Mouse (Mus musculus) stomach, postnatal 0 days (tissue): Measurements from ENCODE around the gene Sh3kbp1. TPM values are rescaled to one million over a fixed set of nuclear protein-coding genes. Genes with fewer than 3 reads are reported as not detected.

Experiments used
- ATAC-seq: fragments of 200-750 bp; cut with Nextera tagmentation; 2 replicates; pipeline ENCODE4 v1.8.0; 2017; ENCODE audit not compliant: low FRiP score, low TSS enrichment
- DNase-seq: peaks from one replicate; pipeline ENCODE4 v3.0.0-alpha.2; 2016; ENCODE audit warnings: low spot score
- H3K27ac ChIP-seq: fragments of 300-500 bp; sonication (generic); replicated peaks from 2 replicates; pipeline ENCODE4 v1.5.1; 2014; ENCODE audit warnings: mild to moderate bottlenecking, control low read depth
- H3K27me3 ChIP-seq: fragments of 300-500 bp; sonication (generic); 2 replicates; pipeline ENCODE4 v1.6.1; 2014; ENCODE audit warnings: low read length; ENCODE audit not compliant: control insufficient read depth, insufficient read depth
- H3K36me3 ChIP-seq: fragments of 300-500 bp; sonication (generic); 2 replicates; pipeline ENCODE4 v1.6.1; 2014; ENCODE audit warnings: low read length, mixed read lengths; ENCODE audit not compliant: control insufficient read depth, insufficient read depth
- H3K4me1 ChIP-seq: fragments of 300-500 bp; sonication (generic); replicated peaks from 2 replicates; pipeline ENCODE4 v1.6.1; 2014; ENCODE audit warnings: antibody characterized with exemption; ENCODE audit not compliant: control insufficient read depth, insufficient read depth
- H3K4me2 ChIP-seq: fragments of 300-500 bp; sonication (generic); replicated peaks from 2 replicates; pipeline ENCODE4 v1.6.1; 2014; ENCODE audit warnings: low read depth, mild to moderate bottlenecking, control low read depth, moderate library complexity
- H3K4me3 ChIP-seq: fragments of 300-500 bp; sonication (generic); 2 replicates; pipeline ENCODE4 v1.5.1; 2014; ENCODE audit warnings: low read depth, low read length, control low read depth
- H3K9ac ChIP-seq: fragments of 300-500 bp; sonication (generic); 2 replicates; pipeline ENCODE4 v1.6.1; 2014; ENCODE audit warnings: mild to moderate bottlenecking, low read length, control low read depth, mixed read lengths
- H3K9me3 ChIP-seq: fragments of 300-500 bp; sonication (generic); 2 replicates; pipeline ENCODE4 v1.6.1; 2016; ENCODE audit warnings: low read length; ENCODE audit not compliant: control insufficient read depth
- CTCF ChIP-seq: IDR thresholded peaks from 2 replicates; pipeline ENCODE4 v1.5.1; 2016; ENCODE audit warnings: antibody characterized with exemption, low read depth, mild to moderate bottlenecking, moderate library complexity
- EP300 ChIP-seq: optimal IDR thresholded peaks from 2 replicates; pipeline ENCODE3; 2016; ENCODE audit warnings: antibody characterized with exemption
- WGBS: fragments of 180-500 bp; shearing (Covaris S2); extraction: QIAGEN DNeasy Blood & Tissue Kit; methylation state at CpG from one replicate; pipeline ENCODE4 v1.1.7; 2014; 5-methylcytosine and 5-hydroxymethylcytosine counted together
- polyA plus RNA-seq: library from polyadenylated mRNA; unstranded; fragments of >200 nt; fragmentation: Nextera tagmentation; extraction: Ambion mirVana; gene quantifications from 2 replicates; pipeline ENCODE4 v1.2.1, GENCODE M21; 2015

Sh3kbp1 gene
- polyA plus RNA-seq, 1 experiment from 2014 or later, result 13.3 TPM

GRCm38 (mm10) chrX:159954430-159954779 is 327.3 kb downstream of the Sh3kbp1 start:
- WGBS, result 82% methylated on average over 4 of the region's 4 CpGs
- no peaks in the 10 kb centered on the region for H3K27me3 ChIP-seq
- no peaks in the 10 kb centered on the region for H3K36me3 ChIP-seq

GRCm38 (mm10) chrX:159955433-159955832 is 328.4 kb downstream of the Sh3kbp1 start:
- Histone ChIP-seq H3K36me3 (no peaks in the 10 kb centered on the region), H3K4me2 (no peak overlapping the region), H3K4me3 (no peak overlapping the region), H3K27me3 (no peaks in the 10 kb centered on the region), H3K4me1 (no peaks in the 10 kb centered on the region), H3K9ac (no peak overlapping the region), H3K27ac (no peak overlapping the region), H3K9me3 (no peaks in the 10 kb centered on the region)
- DNase-seq, result no peak
- no peak for ATAC-seq
- no peak for TF ChIP-seq CTCF
- no peak for TF ChIP-seq EP300
- WGBS, result 80% methylated on average over 6 of the region's 6 CpGs

More at GRCm38 (mm10) chrX:159954430-159954779, 327.3 kb downstream of the Sh3kbp1 start:
- Histone ChIP-seq H3K4me1 (no peaks in the 10 kb centered on the region), H3K4me2 (no peak overlapping the region), H3K9me3 (no peaks in the 10 kb centered on the region), H3K4me3 (no peak overlapping the region), H3K27ac (no peak overlapping the region), H3K9ac (no peak overlapping the region)
- TF ChIP-seq EP300, result no peak
- DNase-seq (no peak), ATAC-seq (no peak)

- TF ChIP-seq EP300 (no peak), CTCF (no peak)
- H3K4me3 ChIP-seq, result no peak overlapping the region
- no peaks in the 10 kb centered on the region for H3K27me3 ChIP-seq
- no peaks in the 10 kb centered on the region for H3K36me3 ChIP-seq
- H3K4me1 ChIP-seq, result no peaks in the 10 kb centered on the region
- no peak overlapping the region for H3K27ac ChIP-seq
- no peak overlapping the region for H3K4me2 ChIP-seq
- H3K9me3 ChIP-seq, result no peaks in the 10 kb centered on the region
- ATAC-seq (no peak), DNase-seq (no peak)
- WGBS, result 71% methylated on average over 2 of the region's 2 CpGs
- no peak overlapping the region for H3K9ac ChIP-seq
Measured at GRCm38 (mm10) chrX:159961385-159961784, 334.3 kb downstream of the Sh3kbp1 start.

GRCm38 (mm10) chrX:159963273-159963672 is 336.2 kb downstream of the Sh3kbp1 start:
- H3K4me2 ChIP-seq, result no peak overlapping the region
- H3K4me3 ChIP-seq, result no peak overlapping the region
- peak; percentile 78 for TF ChIP-seq CTCF
- no peak for TF ChIP-seq EP300
- H3K9ac ChIP-seq, result no peak overlapping the region
- ATAC-seq, result 0 out of 2 replicates have a peak, but pooled peaks have one; percentile 51
- H3K4me1 ChIP-seq, result no peaks in the 10 kb centered on the region
- no peak overlapping the region for H3K27ac ChIP-seq
- peak; percentile 37 for DNase-seq
- WGBS, result 27% methylated on average over 4 of the region's 4 CpGs
- no peaks in the 10 kb centered on the region for H3K27me3 ChIP-seq
- H3K36me3 ChIP-seq, result no peaks in the 10 kb centered on the region
- no peaks in the 10 kb centered on the region for H3K9me3 ChIP-seq

- no peaks in the 10 kb centered on the region for H3K4me1 ChIP-seq
- ATAC-seq, result no peak
- no peak overlapping the region for H3K4me2 ChIP-seq
- H3K9me3 ChIP-seq, result no peaks in the 10 kb centered on the region
- H3K9ac ChIP-seq, result no peak overlapping the region
- no peak for DNase-seq
- TF ChIP-seq CTCF (no peak), EP300 (no peak)
- H3K4me3 ChIP-seq, result no peak overlapping the region
- no peaks in the 10 kb centered on the region for H3K27me3 ChIP-seq
- 92% methylated on average over 9 of the region's 9 CpGs for WGBS
- no peaks in the 10 kb centered on the region for H3K36me3 ChIP-seq
- H3K27ac ChIP-seq, result no peak overlapping the region
Measured at GRCm38 (mm10) chrX:159963925-159964324, 336.9 kb downstream of the Sh3kbp1 start.

GRCm38 (mm10) chrX:159969025-159969424 is 342.0 kb downstream of the Sh3kbp1 start:
- ATAC-seq (no peak), DNase-seq (no peak)
- H3K9ac ChIP-seq, result no peak overlapping the region
- TF ChIP-seq CTCF (no peak), EP300 (no peak)
- H3K9me3 ChIP-seq, result no peaks in the 10 kb centered on the region
- no peak overlapping the region for H3K4me2 ChIP-seq
- H3K27ac ChIP-seq, result no peak overlapping the region
- H3K4me1 ChIP-seq, result no peaks in the 10 kb centered on the region
- no peak overlapping the region for H3K4me3 ChIP-seq
- no peaks in the 10 kb centered on the region for H3K27me3 ChIP-seq
- no peaks in the 10 kb centered on the region for H3K36me3 ChIP-seq
- WGBS, result 84% methylated on average over 2 of the region's 2 CpGs
